Mouse (Mus musculus): ENCODE results near the gene Pgs1.

Pgs1 gene

DNA sequence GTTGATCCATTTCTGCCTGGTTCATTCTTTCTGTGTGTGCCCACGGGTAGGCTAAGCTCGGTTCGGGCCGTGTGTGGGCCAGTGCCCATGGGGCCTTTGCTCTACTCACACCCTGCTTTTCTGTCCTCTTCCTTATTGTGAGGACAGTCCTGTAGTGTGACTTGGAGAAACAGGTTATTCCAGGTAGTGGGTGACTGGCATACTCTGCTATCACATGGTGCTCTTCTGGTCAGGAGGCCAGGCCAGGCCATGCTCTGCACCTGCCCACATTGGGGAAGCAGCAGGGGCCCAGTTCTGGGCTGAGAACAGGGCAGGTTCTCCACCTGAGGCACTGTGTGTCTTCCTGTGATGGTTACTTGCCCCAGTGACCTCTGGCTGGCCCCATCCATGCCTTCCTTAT lies 12.3 kb downstream of the Pgs1 start:
- DNase-seq (ENCODE audit: extremely low read depth, low read depth, low spot score), result peak; percentile 72

DNA sequence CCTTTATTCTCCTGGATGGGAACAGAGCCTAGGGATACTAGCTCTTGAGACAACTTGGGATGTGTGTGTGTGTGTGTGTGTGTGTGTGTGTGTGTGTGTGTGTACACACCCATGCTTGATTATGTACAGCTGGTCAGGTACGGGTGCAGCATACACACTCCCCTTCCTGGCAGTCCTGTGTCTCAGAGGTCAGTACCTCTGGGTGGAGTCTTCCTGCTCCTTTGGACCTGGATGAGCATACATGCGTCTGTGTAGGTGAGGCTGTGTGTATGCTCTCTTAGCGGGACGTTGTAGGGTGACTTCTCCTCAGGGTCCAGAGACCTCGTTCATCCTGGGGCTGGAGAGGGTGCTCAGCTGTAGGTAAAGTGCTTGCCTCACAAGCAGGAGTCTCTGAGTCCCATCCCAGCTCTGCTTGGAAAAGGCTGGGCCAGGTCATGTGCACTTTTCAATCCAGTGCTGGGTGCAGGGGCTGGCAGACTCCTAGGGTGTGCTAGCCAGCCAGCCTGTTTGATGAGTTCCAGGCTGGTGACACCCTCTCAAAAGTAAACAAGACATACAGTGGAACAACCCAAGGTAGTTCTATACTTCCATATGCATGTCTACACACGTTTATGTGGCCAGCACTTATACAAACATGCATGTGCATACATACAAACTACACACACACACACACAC lies 13.3 kb downstream of the Pgs1 start:
- DNase-seq (ENCODE audit: extremely low read depth, low read depth, low spot score), result no peak

DNA sequence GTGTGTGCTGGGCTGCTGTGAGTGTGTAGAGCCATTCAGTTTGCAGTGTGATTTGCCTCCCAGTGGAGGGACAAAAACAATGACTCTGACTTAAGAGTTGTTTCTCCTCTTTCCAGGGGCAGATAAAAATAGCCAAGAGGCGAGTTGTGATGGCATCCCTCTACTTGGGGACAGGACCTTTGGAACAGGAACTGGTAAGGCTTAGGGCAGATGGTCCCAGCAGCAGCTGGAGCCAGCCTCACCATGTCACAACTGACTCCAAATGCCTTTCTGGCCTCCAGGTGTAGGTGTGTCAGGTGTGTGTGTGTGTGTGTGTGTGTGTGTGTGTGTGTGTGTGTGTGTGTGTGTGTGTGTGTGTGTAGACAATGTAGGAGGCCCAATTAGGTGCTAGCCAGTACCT lies 14.0 kb downstream of the Pgs1 start:
- no peak for DNase-seq (ENCODE audit: extremely low read depth, low read depth, low spot score)

DNA sequence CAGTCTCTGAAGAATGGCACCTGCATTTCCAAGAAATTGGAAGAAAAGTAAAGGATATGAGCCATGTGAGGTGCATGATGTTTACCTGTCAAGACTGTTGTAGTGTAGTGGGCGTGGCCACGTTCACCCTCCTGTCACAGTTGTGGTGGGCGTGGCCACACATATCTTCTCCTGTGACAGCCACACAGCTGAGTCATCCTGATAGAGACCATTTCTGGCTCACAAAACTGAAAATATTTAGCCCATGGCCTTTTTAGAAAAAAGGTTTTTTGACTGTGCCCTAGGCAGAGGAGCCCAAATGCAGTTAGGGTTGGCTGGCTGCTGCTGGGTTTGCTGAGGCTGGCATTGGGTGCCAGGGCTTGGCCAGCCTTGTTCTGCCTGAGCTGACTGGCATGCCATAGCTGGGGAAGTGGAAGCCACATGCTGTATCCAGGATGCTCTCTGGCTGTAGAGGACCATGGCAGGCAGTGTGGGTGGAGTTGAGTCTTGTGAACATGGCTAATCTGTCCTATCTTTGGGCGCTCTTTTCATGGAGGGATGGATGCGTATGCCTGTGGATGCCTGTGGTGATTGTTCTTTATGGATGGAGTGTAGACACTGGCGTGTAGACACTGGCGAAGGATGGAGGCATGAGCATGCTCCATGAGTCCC lies 14.6 kb downstream of the Pgs1 start:
- no peak for DNase-seq (ENCODE audit: extremely low read depth, low read depth, low spot score)

DNA sequence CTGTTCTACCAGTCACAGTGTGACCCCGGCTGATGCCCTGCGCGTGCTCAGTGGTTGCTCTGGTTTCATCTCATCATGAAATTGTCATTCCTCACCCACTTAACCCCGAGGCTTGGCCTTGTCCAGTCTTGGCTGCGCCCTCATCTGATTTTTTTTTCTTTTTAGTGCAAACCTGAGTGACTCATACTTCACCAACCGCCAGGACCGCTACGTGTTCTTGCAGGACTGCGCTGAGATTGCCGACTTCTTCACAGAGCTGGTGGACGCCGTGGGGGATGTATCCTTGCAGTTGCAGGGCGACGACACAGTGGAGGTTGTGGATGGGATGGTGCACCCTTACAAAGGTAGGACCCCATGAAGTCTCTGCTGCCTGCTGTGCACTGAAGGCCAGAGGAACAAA lies 17.1 kb downstream of the Pgs1 start:
- DNase-seq (ENCODE audit: extremely low read depth, low read depth, low spot score), result no peak

DNA sequence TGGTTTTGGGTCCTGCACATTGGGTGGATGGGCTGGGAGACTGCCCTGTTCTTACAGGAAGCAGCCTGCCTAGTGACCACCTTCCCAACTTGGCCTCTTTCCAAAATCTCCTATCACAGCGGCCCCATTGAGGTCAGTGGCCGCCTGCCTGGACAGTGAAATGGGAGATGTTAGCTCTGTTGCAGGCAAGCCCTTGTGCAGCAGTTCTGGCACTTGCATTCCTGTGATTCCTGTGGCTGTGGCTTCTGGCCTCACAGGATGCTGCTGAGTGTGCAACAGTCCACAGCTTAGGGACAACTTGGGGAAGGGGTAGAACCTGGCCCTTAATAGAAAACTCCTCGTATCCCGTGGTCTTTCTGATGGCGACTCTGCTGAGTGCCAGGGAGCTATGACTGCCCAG lies 17.6 kb downstream of the Pgs1 start:
- no peak for DNase-seq (ENCODE audit: extremely low read depth, low read depth, low spot score)

DNA sequence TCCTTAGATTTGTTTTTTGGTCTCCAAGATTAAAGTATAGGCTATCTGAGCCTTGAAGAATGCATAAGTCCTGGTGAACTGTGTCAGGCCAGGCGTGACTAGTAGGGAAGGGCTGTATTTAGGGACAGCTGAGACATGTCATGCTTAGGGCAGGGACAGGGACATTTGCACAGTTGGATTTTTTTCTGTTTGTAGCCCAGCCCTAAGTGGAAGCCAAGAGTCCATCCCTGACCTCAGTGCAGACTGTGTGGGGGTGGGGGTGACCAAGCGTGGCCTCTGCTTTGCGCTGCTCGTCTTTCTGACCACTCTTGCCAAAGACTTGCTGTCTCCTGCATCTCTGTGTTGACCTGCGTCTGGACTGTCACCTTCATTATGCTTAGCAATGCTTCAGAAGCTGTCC lies 18.1 kb downstream of the Pgs1 start:
- no peak for DNase-seq (ENCODE audit: extremely low read depth, low read depth, low spot score)

DNA sequence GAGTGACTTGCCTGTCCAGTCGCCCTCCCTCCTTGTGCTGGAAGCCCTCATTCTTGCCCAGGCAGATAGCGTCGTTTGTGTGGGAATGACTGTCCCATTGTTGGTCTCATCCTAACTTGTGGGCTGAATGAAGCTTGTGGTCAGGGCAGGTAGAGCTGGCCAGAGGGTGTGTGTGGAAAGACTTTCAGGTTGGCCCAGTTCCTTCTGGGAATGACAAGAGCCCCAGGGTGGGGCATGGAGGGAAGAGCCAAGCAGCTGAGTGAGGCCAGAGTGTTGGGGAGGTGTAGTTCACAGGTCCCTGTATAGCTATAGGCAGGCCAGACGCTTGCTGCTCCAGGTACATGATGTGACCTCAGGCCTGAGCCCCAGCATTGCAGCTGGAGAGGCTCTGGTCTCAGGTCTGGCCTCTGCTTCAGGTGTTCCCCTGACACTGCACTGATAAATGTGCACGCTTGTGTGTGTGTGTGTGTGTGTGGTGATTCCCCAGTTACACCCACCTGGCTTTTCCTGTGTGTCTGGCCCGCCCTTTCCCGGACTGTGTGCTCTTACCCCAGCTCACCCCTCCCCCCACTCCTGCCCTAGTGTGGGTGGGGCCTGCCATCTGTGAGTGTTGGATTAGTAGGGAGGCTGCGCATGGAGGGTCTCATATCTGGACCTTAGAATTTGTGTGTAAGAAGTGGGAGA lies 21.5 kb downstream of the Pgs1 start:
- DNase-seq (ENCODE audit: extremely low read depth, low read depth, low spot score), result peak; percentile 87

DNA sequence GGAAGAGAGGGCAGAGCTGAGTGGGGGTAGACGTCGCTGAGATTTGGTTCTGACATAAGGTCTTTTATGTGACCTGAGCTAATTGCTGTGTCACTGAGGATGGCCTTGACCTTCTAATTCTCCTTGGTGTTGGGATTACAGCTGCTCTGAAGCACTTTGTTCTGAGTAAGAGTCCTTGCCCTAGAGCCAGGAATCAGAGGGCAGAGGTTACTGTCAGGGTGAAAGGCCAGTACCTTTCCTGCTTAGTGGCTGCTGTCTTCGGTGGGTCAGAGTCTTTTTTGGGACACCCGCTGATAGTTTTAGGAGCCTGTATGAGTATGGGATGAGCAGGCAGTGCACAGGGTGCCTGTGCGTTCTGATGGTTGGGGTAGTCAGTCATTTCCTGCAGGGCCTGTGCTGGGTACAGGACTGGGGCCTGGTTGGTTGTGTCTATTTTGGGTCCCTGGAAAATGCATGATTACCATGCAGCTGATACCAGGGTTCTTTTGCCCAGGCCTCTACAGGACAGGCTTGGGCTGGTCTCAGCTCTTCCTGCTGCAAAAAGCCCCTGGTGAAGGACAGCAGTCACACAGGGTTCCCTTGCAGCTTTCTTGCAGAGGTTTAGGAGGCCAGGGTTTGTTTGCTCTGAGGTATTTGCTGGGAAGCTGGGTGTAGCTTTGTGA lies 22.2 kb downstream of the Pgs1 start:
- DNase-seq (ENCODE audit: extremely low read depth, low read depth, low spot score), result no peak

DNA sequence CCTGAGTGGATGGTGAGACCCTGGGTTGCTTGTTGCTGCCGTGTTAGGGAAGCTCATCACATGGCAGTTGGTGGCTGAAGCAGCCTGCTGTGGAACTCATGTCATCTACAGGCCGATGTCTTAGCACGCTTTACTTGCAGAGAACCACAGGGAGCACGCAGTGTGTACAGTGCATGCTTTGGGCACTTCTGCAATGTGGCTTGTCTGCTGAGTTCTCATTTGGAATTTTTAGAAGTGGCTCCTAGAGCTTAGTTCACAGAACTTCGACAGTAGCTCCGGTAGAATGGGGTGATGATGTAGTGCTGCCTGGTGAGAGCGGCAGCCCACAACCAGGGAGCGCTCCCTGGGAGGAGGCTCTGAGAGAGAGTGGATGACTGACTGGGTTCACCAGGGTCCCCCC lies 22.8 kb downstream of the Pgs1 start:
- DNase-seq (ENCODE audit: extremely low read depth, low read depth, low spot score), result no peak

DNA sequence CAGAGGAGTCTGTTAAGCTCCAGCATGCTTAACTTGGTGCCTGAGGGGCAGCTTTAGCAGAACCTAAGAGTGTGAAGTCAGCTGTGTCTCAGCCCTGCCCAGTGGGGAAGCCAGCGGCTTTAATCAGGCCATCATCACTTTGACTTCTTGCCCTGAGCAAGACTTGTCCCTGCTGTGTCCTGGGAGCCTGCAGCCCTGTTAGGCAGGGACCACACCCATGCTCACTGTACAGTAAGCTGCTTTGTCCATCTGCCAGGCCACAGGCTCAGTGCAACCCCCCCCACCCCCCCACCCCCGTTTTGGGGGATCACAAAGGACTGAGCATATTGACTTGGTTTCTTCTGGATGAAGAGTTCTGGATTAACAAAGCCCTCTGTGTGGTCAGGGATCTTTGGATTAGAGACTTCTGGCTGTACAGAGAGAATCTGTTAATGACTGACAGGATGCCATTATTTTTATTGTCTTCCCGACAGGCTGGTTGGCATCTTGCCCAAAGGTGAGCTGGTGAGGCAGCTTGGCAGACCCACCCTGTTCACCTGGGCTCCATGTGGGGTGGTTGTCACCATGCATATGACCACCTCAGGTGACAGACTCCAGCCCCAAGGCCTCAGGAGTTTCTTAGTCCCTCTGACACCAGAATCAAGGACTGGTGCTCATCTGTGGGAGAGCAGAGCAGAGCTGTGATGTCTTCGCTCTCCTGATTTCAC lies 23.9 kb downstream of the Pgs1 start:
- DNase-seq (ENCODE audit: extremely low read depth, low read depth, low spot score), result no peak

DNA sequence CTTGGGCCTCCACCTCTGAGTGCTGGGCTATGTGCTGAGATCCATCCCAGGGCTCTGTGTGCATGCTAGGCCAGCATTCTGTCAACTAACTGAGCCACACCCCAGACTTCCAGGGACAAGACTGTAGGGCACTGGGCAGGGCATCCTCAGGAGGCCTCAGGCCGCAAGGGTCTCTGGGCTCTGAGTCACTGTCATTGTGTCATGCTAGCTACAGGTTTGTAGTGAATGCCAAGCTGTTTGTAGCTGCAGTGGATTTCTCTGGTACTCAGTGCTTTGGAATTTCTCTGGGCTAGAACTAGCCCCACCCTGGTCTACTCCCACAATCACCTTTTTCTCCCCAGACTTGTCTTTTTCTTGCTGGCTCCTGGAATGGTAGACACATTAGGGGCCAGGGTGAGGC lies 26.5 kb downstream of the Pgs1 start:
- DNase-seq (ENCODE audit: extremely low read depth, low read depth, low spot score), result no peak

DNA sequence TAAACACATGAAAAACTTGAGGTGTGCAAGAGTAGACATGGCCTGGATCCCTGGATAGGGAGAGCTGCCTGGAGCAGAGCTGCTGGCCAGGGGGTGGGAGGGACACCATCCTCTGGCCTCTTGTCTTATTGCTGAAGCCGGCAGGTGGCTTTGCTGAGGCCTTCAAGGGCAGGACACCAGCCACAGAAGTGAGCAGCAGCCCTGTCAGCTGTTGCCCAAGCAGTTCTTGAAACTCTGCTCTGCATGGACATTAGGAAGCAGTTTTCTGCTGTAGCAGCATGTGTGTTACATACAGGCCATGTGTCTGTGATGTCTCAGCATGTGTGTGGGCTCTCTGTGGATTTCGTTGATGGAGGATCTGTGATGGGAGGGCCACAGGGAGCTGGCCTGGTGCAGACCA lies 27.2 kb downstream of the Pgs1 start:
- no peak for DNase-seq (ENCODE audit: extremely low read depth, low read depth, low spot score)

DNA sequence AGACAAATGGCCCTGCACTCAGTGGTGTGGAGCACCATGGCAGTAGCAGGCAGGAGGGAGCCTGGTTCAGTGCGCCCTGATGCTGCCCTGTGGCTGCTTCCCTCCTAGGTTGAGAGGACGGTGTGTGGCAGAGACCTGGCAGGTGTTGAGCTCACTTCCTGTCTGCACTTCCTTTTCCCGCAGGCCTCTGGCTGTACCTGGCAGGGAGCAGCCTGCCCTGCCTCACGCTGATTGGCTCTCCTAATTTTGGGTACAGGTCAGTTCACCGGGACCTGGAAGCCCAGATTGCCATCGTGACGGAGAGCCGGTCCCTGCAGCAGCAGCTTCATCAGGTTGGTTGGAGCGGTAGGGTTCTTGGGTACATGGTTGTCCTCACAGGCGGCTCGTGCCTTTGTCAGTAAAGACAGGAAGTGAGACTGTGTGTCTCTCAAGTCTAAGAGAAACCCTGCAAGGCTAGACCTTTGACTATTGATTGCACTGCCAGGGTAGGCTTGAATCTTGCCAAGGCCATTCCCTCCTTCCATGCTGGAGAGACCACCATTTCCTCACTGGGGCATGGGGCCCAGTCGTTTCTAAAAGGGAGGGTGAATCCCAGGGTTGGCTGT lies 28.4 kb downstream of the Pgs1 start:
- DNase-seq (ENCODE audit: extremely low read depth, low read depth, low spot score), result no peak

DNA sequence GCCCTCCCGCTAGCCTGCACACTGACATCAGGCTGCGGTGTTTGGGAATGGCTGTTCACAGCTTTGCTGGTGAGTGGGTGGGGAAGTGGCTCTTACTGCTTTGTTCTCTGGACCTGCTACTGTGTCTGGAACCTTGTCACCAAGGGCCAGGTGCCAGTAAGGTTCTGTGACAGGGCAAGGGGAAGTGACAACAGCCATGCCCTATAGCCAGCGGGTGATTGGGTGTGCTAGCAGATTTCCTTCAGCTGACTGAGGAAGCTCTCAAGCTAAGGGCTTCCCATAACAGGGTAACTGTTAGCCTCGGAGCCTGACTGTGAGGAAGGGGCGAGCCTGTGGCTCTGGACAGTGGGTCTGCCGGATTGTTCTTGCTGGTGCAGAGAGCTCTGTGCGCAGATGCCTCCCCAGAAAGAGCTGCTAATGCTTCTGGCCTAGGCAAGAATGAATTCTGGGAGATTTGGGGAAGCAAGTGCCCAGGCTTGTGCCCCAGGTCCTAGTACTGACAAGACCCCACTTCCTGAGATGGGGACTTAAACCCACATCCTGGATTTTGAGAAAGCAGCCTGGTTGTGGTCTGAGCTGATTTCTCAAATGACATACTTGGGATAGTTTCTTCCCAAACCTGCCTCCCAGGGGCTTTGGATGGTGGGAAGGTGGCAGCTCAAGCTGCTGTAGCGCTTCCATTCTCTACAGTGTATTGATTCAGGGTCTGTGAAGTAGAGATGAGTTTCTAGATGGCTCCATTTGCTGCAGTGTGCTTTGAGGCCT lies 29.5 kb downstream of the Pgs1 start:
- no peak for DNase-seq (ENCODE audit: extremely low read depth, low read depth, low spot score)

DNA sequence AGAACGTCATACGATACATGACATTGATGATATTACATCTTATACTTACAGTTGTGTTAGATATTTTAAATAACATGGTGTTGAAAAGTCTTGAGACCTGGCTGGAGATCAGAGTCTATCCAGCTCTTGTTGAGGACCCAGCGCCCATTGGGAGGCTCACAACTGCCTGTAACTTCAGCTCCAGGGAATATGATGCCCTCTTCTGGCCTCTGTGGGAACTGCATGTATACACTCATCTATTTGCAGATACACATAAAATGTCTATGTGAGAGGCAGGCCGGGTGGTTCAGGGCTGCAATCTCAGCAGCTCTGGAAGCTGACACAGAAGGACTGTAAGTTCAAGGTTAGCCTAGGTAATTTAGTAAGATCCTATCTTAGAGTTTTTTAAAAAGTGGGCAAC lies 32.2 kb downstream of the Pgs1 start:
- no peak for DNase-seq (ENCODE audit: extremely low read depth, low read depth, low spot score)

DNA sequence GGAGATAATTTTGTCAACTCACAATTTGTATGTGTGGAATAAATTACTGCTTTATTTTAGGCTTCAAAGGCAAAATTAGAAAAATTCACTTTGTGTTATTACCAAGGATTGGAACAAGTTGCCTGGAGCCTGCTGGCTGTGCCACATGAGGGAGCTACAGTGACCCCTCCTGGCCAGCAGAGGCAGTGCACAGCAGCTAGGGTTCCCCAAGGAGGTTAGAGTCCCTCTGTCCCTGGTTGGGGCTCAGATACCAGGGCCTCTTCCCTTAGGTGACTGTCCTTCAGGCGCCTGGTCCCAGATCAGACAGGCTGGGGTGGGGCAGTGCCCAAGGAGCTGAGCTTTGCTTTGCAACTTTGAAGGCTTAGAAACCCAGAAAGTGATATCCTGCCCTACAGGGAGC lies 35.7 kb downstream of the Pgs1 start:
- DNase-seq (ENCODE audit: extremely low read depth, low read depth, low spot score), result no peak

DNA sequence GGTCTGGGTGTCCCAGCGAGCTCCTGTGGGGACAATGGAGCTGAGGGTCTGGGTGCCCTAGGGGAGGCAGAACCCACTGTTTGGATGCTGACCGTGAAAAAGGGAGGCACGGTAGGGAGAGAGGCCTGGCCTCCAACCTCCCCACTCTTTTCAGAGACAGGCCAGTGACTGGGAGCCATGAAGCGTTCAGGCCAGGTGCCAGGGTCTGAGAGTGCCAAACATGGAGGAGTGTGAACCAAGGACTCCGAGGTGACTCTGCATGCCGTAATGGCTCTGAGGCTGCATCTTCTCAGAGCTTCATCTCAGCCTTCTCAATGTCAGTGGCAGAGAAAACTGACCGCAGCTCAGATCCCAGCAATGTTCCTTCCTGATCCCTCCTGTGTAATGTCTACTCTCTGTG lies 37.4 kb downstream of the Pgs1 start:
- DNase-seq (ENCODE audit: extremely low read depth, low read depth, low spot score), result no peak

DNA sequence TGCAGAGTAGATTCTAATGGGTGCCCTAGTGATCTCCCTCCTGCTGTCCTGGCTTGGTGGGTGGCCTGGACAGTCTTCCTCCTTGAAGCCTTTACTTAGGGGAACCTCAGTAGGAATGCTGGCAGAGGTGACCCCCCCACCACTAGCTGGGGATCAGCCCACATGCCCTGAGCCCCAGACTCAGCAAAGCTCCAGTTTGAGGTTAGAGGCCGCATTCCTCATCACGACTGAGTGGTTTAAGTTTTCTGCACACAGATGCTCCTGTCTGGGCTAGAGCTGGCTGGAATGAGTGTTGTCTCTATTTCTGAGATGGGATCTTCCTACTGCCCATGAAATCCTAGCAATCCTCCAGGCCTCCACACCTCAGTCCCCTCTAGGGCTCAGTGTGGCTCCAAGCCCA lies 38.0 kb downstream of the Pgs1 start:
- DNase-seq (ENCODE audit: extremely low read depth, low read depth, low spot score), result no peak

DNA sequence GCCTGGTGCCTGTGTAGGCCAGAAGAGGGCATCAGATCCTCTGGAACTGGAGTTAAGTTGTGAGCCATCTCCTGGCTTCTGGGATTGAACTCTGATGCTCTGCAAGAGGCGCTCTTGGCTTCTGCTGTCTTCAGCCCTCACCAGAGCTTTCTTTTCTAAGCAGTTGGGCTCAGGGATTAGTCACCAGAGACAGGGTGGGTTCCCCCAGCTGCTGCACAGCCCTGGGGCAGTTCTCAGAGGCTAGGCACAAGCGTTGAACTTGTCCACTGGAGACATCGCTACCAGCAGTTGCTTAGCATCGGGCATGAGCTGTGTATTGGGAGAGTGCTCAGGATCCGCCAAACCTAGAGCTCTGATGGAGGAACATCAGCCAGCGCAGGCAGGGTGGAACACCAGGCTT lies 43.1 kb downstream of the Pgs1 start:
- no peak for DNase-seq (ENCODE audit: extremely low read depth, low read depth, low spot score)

Measured in fat pad, adult 2 months (tissue).